Mouse (Mus musculus) spleen, adult 18-20 months (tissue): ENCODE measurements around the gene Gm732.

Experiments used
- DNase-seq, 2 experiments: peaks; one replicate each; pipeline ENCODE4 v3.0.0; 2022; ENCODE audit warnings: mixed read lengths in 2 of 2

Gm732 gene

GRCm38 (mm10) chrX:107948365-107948764 is at the start of gene Gm732:
Gm732 (minus strand) TSS chrX:107948465.
- DNase-seq, result no peak
